Mouse (Mus musculus): ENCODE measurements around the gene Zfp275.

- TF ChIP-seq CTCF (IDR thresholded peaks at IDR 0.05; ENCODE audit: control insufficient read depth, insufficient read depth, insufficient replicate concordance, low read depth, low read length) (no peak), POLR2A (IDR thresholded peaks at IDR 0.05; ENCODE audit: control insufficient read depth, low read depth, low read length) (peak; percentile 26; the same call in 1 of the 2 replicates)
Measured at GRCm38 (mm10) chrX:73342483-73342895, at the start of gene Zfp275.

Measured in testis, adult 2 months (tissue).